Mouse (Mus musculus) heart, embryonic 13.5 days (tissue): ENCODE results near the gene Zmynd15. TPM values are rescaled to one million over a fixed set of nuclear protein-coding genes. Genes with fewer than 3 reads are reported as not detected.

Source experiments
- ATAC-seq: fragments of 200-750 bp; cut with Nextera tagmentation; 2 replicates; pipeline ENCODE4 v1.8.0; 2017; ENCODE audit warnings: moderate TSS enrichment; ENCODE audit not compliant: insufficient number of reproducible peaks, low FRiP score, low TSS enrichment; ENCODE audit errors: extremely low read depth
- H3K27ac ChIP-seq: fragments of 300-500 bp; sonication (generic); replicated peaks from 2 replicates; pipeline ENCODE4 v1.5.1; 2015; ENCODE audit warnings: moderate library complexity, mild to moderate bottlenecking, inconsistent platforms
- H3K27me3 ChIP-seq: fragments of 300-500 bp; sonication (generic); replicated peaks from 2 replicates; pipeline ENCODE4 v1.6.1; 2015; ENCODE audit warnings: mild to moderate bottlenecking, inconsistent platforms
- H3K36me3 ChIP-seq: fragments of 300-500 bp; sonication (generic); 2 replicates; pipeline ENCODE4 v1.6.1; 2015; ENCODE audit warnings: mild to moderate bottlenecking, inconsistent platforms
- H3K4me1 ChIP-seq: fragments of 300-500 bp; sonication (generic); 2 replicates; pipeline ENCODE4 v1.6.1; 2015; ENCODE audit warnings: inconsistent platforms
- H3K4me2 ChIP-seq: fragments of 300-500 bp; sonication (generic); 2 replicates; pipeline ENCODE4 v1.6.1; 2015; ENCODE audit warnings: inconsistent platforms, mild to moderate bottlenecking, moderate library complexity
- H3K4me3 ChIP-seq: fragments of 300-500 bp; sonication (generic); 2 replicates; pipeline ENCODE4 v1.5.1; 2015; ENCODE audit warnings: moderate library complexity, mild to moderate bottlenecking, inconsistent platforms
- H3K9ac ChIP-seq: fragments of 300-500 bp; sonication (generic); 2 replicates; pipeline ENCODE4 v1.6.1; 2015; ENCODE audit warnings: inconsistent platforms, mild to moderate bottlenecking, moderate library complexity
- H3K9me3 ChIP-seq: fragments of 300-500 bp; sonication (generic); 2 replicates; pipeline ENCODE4 v1.6.1; 2016; ENCODE audit warnings: inconsistent platforms
- WGBS: fragments of 180-500 bp; shearing (Covaris S2); methylation state at CpG from one replicate; pipeline ENCODE4 v1.1.7; 2015; ENCODE audit warnings: mixed read lengths; 5-methylcytosine and 5-hydroxymethylcytosine counted together
- polyA plus RNA-seq: library from polyadenylated mRNA; unstranded; fragments of >200 nt; fragmentation: Nextera tagmentation; extraction: Ambion mirVana; gene quantifications from 2 replicates; pipeline ENCODE4 v1.2.1, GENCODE M21; 2015

The Zmynd15 gene
- polyA plus RNA-seq, 1 experiment from 2014 or later: 1.4 TPM

DNA sequence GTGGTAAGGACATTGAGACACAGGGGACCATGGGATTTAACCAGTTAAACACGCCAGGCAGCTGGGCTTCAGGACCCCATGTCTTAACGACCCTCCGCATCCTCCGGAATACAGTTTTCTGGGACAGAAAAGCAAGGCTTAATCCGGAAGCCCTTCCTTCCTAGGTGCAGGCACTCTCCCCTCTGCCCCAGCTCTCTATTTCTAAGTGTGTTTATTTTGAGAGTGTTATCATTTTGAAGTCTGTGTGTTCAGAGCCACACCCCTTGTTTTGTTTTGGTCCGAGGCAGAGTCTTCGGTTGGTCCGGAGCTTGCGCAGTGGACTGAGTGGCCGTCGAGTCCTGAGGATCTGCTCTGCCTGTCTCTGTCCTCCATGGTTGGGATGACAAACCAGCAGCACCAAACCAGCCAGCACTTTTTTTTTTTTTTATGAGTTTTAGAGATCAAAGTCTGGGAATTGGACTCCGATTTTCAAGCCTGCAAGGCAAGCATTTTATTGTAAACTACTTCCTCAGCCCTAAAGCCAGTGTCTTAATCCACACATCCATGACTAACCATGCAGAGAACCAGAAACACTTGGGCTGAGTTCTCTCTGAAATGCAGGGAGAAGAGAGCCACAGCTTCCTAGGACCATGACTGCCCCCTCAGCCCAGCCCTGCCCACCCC is 15.8 kb downstream of the Zmynd15 start:
- H3K27me3 ChIP-seq: no peaks in the 10 kb centered on the region
- H3K4me2 ChIP-seq: no peak overlapping the region
- 54% methylated on average over 12 of the region's 12 CpGs for WGBS
- no peaks in the 10 kb centered on the region for H3K36me3 ChIP-seq
- no peak overlapping the region for H3K4me3 ChIP-seq
- no peak for ATAC-seq
- H3K9me3 ChIP-seq: no peaks in the 10 kb centered on the region
- H3K9ac ChIP-seq: no peak overlapping the region
- no peak overlapping the region for H3K27ac ChIP-seq
- H3K4me1 ChIP-seq: no peaks in the 10 kb centered on the region

DNA sequence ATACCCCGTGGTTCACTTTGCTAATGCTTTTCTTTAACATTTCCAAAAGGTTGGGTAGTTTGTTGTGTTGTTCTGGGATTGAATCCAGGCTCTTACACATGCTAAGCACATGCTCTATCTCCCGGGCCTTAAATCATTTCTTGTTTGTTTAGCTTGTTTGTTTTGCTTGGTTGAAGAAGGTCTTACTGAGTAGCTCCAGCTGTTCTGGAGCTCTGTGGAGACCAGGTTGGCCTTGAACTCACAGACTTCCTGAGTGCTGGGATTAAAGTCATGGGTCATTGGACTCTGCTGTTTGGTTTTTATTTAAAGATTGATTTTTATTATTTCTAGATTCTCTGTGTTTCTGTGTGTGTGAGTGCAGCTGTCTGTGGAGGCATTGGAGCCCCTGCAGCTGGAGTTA is 26.3 kb downstream of the Zmynd15 start:
- ATAC-seq: no peak
- no peak overlapping the region for H3K4me3 ChIP-seq
- 55% methylated on average over 2 of the region's 2 CpGs for WGBS

DNA sequence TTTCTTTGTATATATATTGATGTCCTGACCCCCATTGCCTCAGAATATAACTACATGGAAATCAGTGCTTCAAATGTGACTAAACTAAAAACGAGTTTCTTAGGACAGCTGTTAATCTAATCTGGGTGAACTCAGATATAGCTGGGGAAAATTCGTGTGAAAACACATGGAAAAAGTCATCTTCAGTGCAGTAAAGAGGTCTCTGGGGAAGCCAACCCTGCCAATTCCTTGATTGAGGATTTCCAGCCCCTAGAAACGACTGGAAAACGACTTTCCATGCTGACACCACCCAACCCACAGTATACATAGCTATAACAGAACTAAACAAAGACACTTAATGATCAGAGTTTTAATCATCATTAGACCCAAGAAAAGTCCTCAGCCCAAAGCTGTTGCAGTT is 28.6 kb downstream of the Zmynd15 start:
- 40% methylated on average over 4 of the region's 4 CpGs for WGBS
- Histone ChIP-seq H3K27me3 (no peaks in the 10 kb centered on the region), H3K4me1 (no peaks in the 10 kb centered on the region), H3K9me3 (no peaks in the 10 kb centered on the region), H3K27ac (no peak overlapping the region), H3K4me3 (no peak overlapping the region), H3K36me3 (no peaks in the 10 kb centered on the region), H3K9ac (no peak overlapping the region), H3K4me2 (no peak overlapping the region)
- no peak for ATAC-seq

More for the DNA sequence above, 26.3 kb downstream of the Zmynd15 start:
- Histone ChIP-seq H3K9ac (no peak overlapping the region), H3K36me3 (no peaks in the 10 kb centered on the region), H3K27ac (no peak overlapping the region), H3K9me3 (no peaks in the 10 kb centered on the region), H3K4me1 (no peaks in the 10 kb centered on the region), H3K27me3 (no peaks in the 10 kb centered on the region), H3K4me2 (no peak overlapping the region)

DNA sequence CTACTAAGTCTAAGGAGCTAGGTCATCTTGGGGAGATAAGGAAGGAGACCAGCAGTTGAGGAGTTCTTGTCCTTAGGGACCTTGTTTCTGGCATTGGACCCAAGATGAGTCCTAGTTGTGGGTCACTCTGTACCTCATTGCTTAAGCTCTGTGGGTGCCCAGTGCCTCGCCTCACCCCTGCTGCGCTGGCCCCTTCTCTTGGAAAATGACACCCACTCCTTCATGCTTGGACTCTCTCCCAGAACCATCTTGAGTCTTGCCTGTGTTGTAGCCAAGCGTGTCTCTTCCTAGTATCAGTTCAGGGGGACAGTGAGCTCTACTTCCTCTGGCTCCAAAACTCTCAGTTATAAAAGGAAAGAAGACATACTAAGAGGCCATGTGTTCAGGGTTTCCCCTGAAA is 29.9 kb downstream of the Zmynd15 start:
- H3K9ac ChIP-seq: no peak overlapping the region
- H3K27me3 ChIP-seq: no peaks in the 10 kb centered on the region
- no peaks in the 10 kb centered on the region for H3K36me3 ChIP-seq
- H3K9me3 ChIP-seq: no peaks in the 10 kb centered on the region
- 82% methylated on average over 3 of the region's 3 CpGs for WGBS
- H3K27ac ChIP-seq: no peak overlapping the region
- H3K4me1 ChIP-seq: no peaks in the 10 kb centered on the region
- no peak for ATAC-seq
- H3K4me3 ChIP-seq: no peak overlapping the region
- H3K4me2 ChIP-seq: no peak overlapping the region

DNA sequence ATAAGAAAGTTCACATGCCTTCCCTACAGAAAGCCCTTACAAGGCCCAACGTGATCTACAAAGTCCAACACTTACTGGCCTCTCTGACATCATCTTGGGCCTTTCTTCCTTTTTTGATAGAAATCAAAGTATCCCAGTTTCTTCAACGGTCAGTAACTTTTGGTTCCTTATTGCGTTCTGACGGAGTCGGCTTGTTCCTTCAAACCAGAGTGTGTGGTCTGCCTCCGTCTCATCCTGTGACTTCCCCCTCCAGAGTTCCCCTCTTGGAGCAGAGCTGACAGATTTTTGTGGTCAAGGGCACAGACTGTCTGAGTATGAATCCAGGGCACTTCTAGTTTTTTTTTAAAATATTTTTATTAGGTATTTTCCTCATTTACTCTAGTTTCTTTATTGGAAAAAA is 30.5 kb downstream of the Zmynd15 start:
- 66% methylated on average over 6 of the region's 6 CpGs for WGBS

DNA sequence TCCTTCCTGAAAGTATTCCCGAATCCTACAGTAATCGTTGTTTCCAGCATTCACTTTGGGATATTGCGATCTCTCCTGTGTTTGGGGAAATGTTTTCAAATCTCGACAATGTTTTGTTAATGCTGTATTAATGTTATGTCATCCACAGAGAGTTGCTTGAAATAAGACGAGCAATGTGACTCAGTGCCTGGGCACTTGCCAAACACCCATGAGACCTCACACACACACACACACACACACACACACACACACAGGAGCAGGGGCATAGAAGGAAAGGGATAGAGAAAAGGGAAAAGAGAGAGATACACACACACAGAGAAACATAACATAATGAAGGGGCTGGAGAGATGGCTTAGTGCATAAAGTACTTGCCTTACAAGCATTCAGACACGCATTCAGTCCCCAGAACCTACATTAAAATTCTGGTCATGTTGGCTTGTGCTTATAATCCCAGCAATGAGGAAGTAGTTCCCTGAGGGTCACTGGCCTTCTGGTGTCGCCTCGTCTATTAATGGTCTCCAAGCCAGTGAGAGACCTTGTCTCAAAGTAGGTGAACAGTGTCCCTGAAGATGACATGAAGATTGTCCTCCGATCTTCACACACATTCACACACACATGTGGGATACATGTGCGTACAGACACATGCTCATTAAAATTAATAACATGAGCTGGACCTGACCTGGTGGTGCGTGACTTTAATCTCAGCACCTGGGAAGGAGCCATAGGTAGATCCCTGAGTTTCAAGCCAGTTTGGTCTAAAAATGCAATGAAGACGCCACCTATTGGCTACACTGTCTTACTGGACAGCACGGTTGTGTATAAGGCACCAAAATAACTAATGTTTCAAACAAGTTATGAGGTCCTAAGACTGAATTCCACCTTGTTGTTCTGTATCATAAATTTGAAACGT is 40.6 kb downstream of the Zmynd15 start:
- Histone ChIP-seq H3K4me3 (no peak overlapping the region), H3K9me3 (no peaks in the 10 kb centered on the region), H3K4me1 (no peaks in the 10 kb centered on the region), H3K27me3 (0 out of 2 replicates have a peak, but pooled peaks cover 5% of the 10 kb centered on the region), H3K36me3 (no peaks in the 10 kb centered on the region), H3K4me2 (no peak overlapping the region), H3K27ac (no peak overlapping the region), H3K9ac (no peak overlapping the region)
- WGBS: 64% methylated on average over 14 of the region's 14 CpGs
- no peak for ATAC-seq

More for the DNA sequence above, 30.5 kb downstream of the Zmynd15 start:
- Histone ChIP-seq H3K9me3 (no peaks in the 10 kb centered on the region), H3K36me3 (no peaks in the 10 kb centered on the region), H3K4me2 (no peak overlapping the region), H3K27me3 (no peaks in the 10 kb centered on the region), H3K27ac (no peak overlapping the region), H3K9ac (no peak overlapping the region), H3K4me1 (no peaks in the 10 kb centered on the region), H3K4me3 (no peak overlapping the region)
- ATAC-seq: no peak

DNA sequence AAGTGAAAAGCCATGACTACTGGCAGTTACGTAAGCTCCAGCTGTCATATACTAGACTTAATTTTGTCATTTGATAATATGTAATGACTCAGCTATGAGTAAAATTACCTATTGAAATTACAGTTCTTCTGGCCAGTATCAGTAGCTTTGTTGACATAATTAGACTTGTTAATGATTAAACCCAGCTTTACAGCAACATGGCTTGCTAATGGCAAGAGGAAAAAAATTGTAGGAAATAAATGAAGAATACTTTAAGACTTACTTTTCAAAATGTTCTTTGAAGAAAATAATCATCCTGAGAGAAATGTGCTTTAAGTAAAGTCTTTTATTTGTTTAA is 41.2 kb downstream of the Zmynd15 start:
- ATAC-seq: no peak
- H3K27ac ChIP-seq: no peak overlapping the region
- no peaks in the 10 kb centered on the region for H3K4me1 ChIP-seq
- H3K36me3 ChIP-seq: no peaks in the 10 kb centered on the region
- no peak overlapping the region for H3K4me2 ChIP-seq
- H3K9ac ChIP-seq: no peak overlapping the region
- WGBS: 88% methylated on average over 1 of the region's 1 CpGs
- no peak overlapping the region for H3K4me3 ChIP-seq
- no peaks in the 10 kb centered on the region for H3K9me3 ChIP-seq
- peaks cover 11% of the 10 kb centered on the region; the same call in 1 of the 2 replicates for H3K27me3 ChIP-seq

DNA sequence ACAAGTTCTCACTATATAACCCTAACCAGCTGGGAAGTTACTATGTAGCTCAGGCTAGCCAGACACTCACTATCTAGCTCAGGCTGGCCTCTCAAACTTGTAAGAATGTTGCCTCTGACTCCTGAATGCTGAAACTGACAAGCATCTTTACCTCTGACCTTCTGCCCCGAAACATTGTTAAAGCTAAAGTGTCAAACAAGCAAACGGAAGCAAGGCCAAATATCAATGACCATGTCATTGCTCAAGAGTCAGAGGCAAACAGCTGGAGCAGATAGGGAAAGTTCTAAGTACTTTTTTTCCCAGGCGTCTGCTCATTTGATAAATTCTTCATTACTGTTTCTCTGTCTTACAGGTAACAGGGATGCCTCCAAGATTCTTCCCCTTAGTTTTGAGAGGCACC is 42.8 kb downstream of the Zmynd15 start:
- ATAC-seq: no peak
- no peaks in the 10 kb centered on the region for H3K4me1 ChIP-seq
- 49% methylated on average over 3 of the region's 3 CpGs for WGBS

DNA sequence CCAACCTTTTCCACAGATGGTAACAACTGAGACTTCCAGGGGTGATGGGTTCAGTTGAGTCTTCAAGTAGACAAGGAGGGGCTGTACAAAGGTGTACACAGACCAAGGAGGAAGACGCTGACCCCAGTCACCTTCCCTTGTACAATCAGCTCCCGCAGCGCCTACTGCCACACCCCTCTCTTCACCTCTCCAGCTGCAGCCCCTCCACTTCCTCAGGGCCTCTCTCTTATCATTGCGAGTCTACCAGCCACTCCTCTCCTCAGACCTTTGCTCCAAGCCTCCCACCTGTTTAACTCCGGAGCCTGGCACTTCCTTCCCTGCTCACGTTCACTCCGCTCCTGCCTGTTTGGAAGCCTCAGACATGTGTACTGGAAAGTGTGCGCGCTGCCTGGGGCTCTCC is 45.7 kb downstream of the Zmynd15 start, which contains the start of gene Tm4sf5:
TSS of gene Tm4sf5 (plus strand) at position 275 of the 400 bp plus-strand sequence.
- ATAC-seq: no peak
- WGBS: 41% methylated on average over 9 of the region's 9 CpGs
- no peak within 1 kb of the TSS for H3K4me3 ChIP-seq
- H3K9me3 ChIP-seq: no peaks in the 10 kb centered on the region
- H3K36me3 ChIP-seq: no peaks in the 10 kb centered on the region
- no peak within 1 kb of the TSS for H3K27ac ChIP-seq
- peaks cover 40% of the 10 kb centered on the region for H3K27me3 ChIP-seq
- no peak within 1 kb of the TSS for H3K9ac ChIP-seq
- no peak within 1 kb of the TSS for H3K4me2 ChIP-seq
- peaks cover 3% of the 10 kb centered on the region; the same call in 1 of the 2 replicates for H3K4me1 ChIP-seq

More for the DNA sequence above, 42.8 kb downstream of the Zmynd15 start:
- Histone ChIP-seq H3K4me2 (no peak overlapping the region), H3K9ac (no peak overlapping the region), H3K4me3 (no peak overlapping the region), H3K9me3 (no peaks in the 10 kb centered on the region), H3K27me3 (peaks cover 15% of the 10 kb centered on the region; the same call in 1 of the 2 replicates), H3K27ac (no peak overlapping the region), H3K36me3 (no peaks in the 10 kb centered on the region)

DNA sequence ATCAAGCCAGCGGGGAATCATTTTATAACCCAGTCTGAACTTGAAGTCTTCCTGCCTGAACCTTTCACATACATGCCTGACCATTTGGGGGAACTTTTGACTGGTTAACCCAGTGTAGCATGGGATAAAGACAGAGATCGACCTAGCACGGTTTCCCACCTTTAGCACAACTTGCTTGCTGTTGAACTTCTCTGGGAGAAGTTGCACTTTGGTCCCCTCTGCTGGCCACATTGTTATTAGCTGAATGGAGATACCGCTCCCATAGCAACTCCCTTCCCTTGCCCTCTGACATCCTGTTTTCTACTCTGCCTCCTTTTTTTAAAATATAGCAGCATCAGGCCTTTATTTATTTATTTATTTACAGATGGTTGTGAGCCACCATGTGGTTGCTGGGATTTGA is 47.2 kb downstream of the Zmynd15 start:
- Histone ChIP-seq H3K4me2 (peak overlapping the region; percentile 37; the same call in 1 of the 2 replicates), H3K4me1 (peaks cover 9% of the 10 kb centered on the region; the same call in 1 of the 2 replicates), H3K9ac (no peak overlapping the region), H3K4me3 (no peak overlapping the region), H3K27me3 (peaks cover 49% of the 10 kb centered on the region), H3K36me3 (no peaks in the 10 kb centered on the region), H3K27ac (no peak overlapping the region), H3K9me3 (no peaks in the 10 kb centered on the region)
- 22% methylated on average over 4 of the region's 4 CpGs for WGBS
- no peak for ATAC-seq

DNA sequence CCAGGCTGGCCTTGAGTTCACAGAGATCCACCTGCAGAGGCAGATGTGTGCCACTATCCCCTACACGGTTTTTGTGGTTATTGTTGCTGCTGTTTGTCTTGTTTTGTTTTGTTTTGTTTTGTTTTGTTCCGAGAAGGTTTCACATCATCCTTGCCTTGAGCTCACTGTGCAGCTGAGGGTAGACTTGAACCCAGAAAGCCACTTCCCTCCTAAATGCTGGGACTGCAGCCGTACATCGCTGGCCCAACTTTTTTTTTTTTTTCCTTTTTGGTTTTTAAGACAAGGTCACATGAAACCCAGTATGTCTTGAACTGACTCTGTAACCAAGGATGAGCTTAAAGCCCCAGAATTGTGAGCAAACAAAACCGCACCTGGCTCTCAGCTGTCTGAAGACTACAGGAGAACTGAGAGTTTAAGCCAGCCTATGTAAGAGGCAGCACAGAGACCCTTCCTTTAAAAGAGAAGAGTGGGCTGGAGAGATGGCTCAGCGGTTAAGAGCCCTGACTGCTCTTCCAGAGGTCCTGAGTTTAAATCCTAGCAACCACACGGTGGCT is 47.8 kb downstream of the Zmynd15 start:
- no peaks in the 10 kb centered on the region for H3K9me3 ChIP-seq
- WGBS: 67% methylated on average over 7 of the region's 7 CpGs
- ATAC-seq: no peak
- no peak overlapping the region for H3K4me2 ChIP-seq
- peaks cover 49% of the 10 kb centered on the region for H3K27me3 ChIP-seq
- H3K4me1 ChIP-seq: peaks cover 9% of the 10 kb centered on the region; the same call in 1 of the 2 replicates
- no peak overlapping the region for H3K4me3 ChIP-seq
- H3K27ac ChIP-seq: no peak overlapping the region
- H3K9ac ChIP-seq: no peak overlapping the region
- H3K36me3 ChIP-seq: no peaks in the 10 kb centered on the region
